Mouse (Mus musculus): ENCODE results near the gene Scgb3a1. TPM values are rescaled to one million over a fixed set of nuclear protein-coding genes. Genes with fewer than 3 reads are reported as not detected.

Scgb3a1 gene
- polyA plus RNA-seq, 1 experiment = not detected

GRCm38 (mm10) chr11:49697779-49698178 is 34.4 kb downstream of the Scgb3a1 start:
- H3ac ChIP-seq (ENCODE audit: control insufficient read depth, insufficient read length) = no peak overlapping the region
- no peaks in the 10 kb centered on the region for H3K27me3 ChIP-seq (ENCODE audit: control insufficient read depth, insufficient read depth, insufficient read length)
- H3K4me3 ChIP-seq = no peak overlapping the region
- no peak overlapping the region for H3K4me2 ChIP-seq (ENCODE audit: low read depth)
- H3K36me3 ChIP-seq (ENCODE audit: control insufficient read depth, insufficient read depth) = peaks cover 31% of the 10 kb centered on the region
- TF ChIP-seq POLR2A (IDR thresholded peaks at IDR 0.05; ENCODE audit: insufficient read length, low read depth) (no peak), USF1 (IDR thresholded peaks at IDR 0.05; ENCODE audit: low read depth) (no peak), SRF (IDR thresholded peaks at IDR 0.05; ENCODE audit: control insufficient read depth, insufficient read length, low read depth) (no peak), POLR2AphosphoS2 (IDR thresholded peaks at IDR 0.05; ENCODE audit: insufficient read length, low read depth) (no peak), MAX (IDR thresholded peaks at IDR 0.05; ENCODE audit: low read depth) (no peak), MYOD1 (IDR thresholded peaks at IDR 0.05; ENCODE audit: control insufficient read depth in 1 of 3, insufficient read length in 2 of 3, low read depth in 2 of 3) (no peak)
- peaks cover 99% of the 10 kb centered on the region for H3K79me2 ChIP-seq (ENCODE audit: control insufficient read depth, insufficient read depth)

DNA sequence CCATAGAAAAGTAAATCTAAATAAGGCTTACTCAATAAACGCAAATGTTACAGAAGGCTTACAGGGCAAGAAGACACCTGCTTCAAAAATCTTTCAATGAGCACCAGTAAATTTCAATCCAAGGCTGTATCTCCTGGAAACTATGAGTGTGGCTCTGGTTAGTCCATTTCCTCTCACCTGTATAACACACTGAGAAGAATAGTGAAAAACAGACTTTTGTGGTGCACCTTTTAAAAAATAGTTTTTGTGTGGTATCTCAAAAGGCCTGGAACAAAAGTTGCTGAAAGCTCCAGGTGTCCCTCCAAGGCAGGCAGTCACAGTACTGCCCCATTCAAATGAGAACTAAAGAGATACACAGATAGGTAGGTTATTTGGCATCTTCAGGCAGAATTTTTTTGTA is 35.7 kb downstream of the Scgb3a1 start:
- Histone ChIP-seq H3K4me2 (ENCODE audit: low read depth) (no peak overlapping the region), H3K27me3 (ENCODE audit: control insufficient read depth, insufficient read depth, insufficient read length) (no peaks in the 10 kb centered on the region), H3K36me3 (ENCODE audit: control insufficient read depth, insufficient read depth) (peaks cover 33% of the 10 kb centered on the region), H3K79me2 (ENCODE audit: control insufficient read depth, insufficient read depth) (peaks cover 99% of the 10 kb centered on the region), H3K4me3 (no peak overlapping the region), H3ac (ENCODE audit: control insufficient read depth, insufficient read length) (no peak overlapping the region)
- no peak for TF ChIP-seq CEBPB (IDR thresholded peaks at IDR 0.05; ENCODE audit: insufficient read depth, poor library complexity, severe bottlenecking)
- no peak for TF ChIP-seq POLR2AphosphoS2 (IDR thresholded peaks at IDR 0.05; ENCODE audit: insufficient read length, low read depth)
- no peak for TF ChIP-seq E2F4 (IDR thresholded peaks at IDR 0.05; ENCODE audit: insufficient read depth)
- no peak for TF ChIP-seq REST (IDR thresholded peaks at IDR 0.05; ENCODE audit: insufficient read depth, insufficient read length)
- TF ChIP-seq USF1 (IDR thresholded peaks at IDR 0.05; ENCODE audit: low read depth) = no peak
- TF ChIP-seq MAX (IDR thresholded peaks at IDR 0.05; ENCODE audit: low read depth) = no peak
- TF ChIP-seq TCF12 (IDR thresholded peaks at IDR 0.05; ENCODE audit: insufficient read depth, poor library complexity, severe bottlenecking) = no peak
- TF ChIP-seq SRF (IDR thresholded peaks at IDR 0.05; ENCODE audit: control insufficient read depth, insufficient read length, low read depth) = no peak

- TF ChIP-seq REST (IDR thresholded peaks at IDR 0.05; ENCODE audit: insufficient read depth, insufficient read length) (no peak), SRF (IDR thresholded peaks at IDR 0.05; ENCODE audit: control insufficient read depth, insufficient read length, low read depth) (no peak), TCF12 (IDR thresholded peaks at IDR 0.05; ENCODE audit: insufficient read depth, poor library complexity, severe bottlenecking) (no peak), TCF3 (IDR thresholded peaks at IDR 0.05; ENCODE audit: insufficient read length, low read depth) (no peak), MAX (IDR thresholded peaks at IDR 0.05; ENCODE audit: low read depth) (no peak), MYOG (IDR thresholded peaks at IDR 0.05; ENCODE audit: control insufficient read depth in 1 of 3, insufficient read depth in 1 of 3, insufficient read length in 2 of 3, low read depth in 2 of 3) (no peak)
- Histone ChIP-seq H3K4me2 (ENCODE audit: low read depth) (no peak overlapping the region), H3K79me2 (ENCODE audit: control insufficient read depth, insufficient read depth) (peaks cover 99% of the 10 kb centered on the region), H3K36me3 (ENCODE audit: control insufficient read depth, insufficient read depth) (peaks cover 47% of the 10 kb centered on the region), H3K27me3 (ENCODE audit: control insufficient read depth, insufficient read depth, insufficient read length) (no peaks in the 10 kb centered on the region), H3K4me3 (no peak overlapping the region), H3ac (ENCODE audit: control insufficient read depth, insufficient read length) (no peak overlapping the region)
These were observed 38.6 kb downstream of the Scgb3a1 start for GRCm38 (mm10) chr11:49702014-49702413.

GRCm38 (mm10) chr11:49704804-49705203 is 41.4 kb downstream of the Scgb3a1 start:
- Histone ChIP-seq H3K4me3 (no peak overlapping the region), H3K36me3 (ENCODE audit: control insufficient read depth, insufficient read depth) (peaks cover 33% of the 10 kb centered on the region), H3K27me3 (ENCODE audit: control insufficient read depth, insufficient read depth, insufficient read length) (no peaks in the 10 kb centered on the region), H3K4me2 (ENCODE audit: low read depth) (no peak overlapping the region), H3ac (ENCODE audit: control insufficient read depth, insufficient read length) (no peak overlapping the region), H3K79me2 (ENCODE audit: control insufficient read depth, insufficient read depth) (peaks cover 99% of the 10 kb centered on the region)
- TF ChIP-seq TCF3 (IDR thresholded peaks at IDR 0.05; ENCODE audit: insufficient read length, low read depth) = no peak
- no peak for TF ChIP-seq CEBPB (IDR thresholded peaks at IDR 0.05; ENCODE audit: insufficient read depth, poor library complexity, severe bottlenecking)
- TF ChIP-seq POLR2AphosphoS2 (IDR thresholded peaks at IDR 0.05; ENCODE audit: insufficient read length, low read depth) = no peak
- no peak for TF ChIP-seq TCF12 (IDR thresholded peaks at IDR 0.05; ENCODE audit: insufficient read depth, poor library complexity, severe bottlenecking)
- TF ChIP-seq POLR2A (IDR thresholded peaks at IDR 0.05; ENCODE audit: insufficient read length, low read depth) = no peak
- no peak for TF ChIP-seq MYOG (IDR thresholded peaks at IDR 0.05; ENCODE audit: control insufficient read depth in 1 of 3, insufficient read depth in 1 of 3, insufficient read length in 2 of 3, low read depth in 2 of 3)
- no peak for TF ChIP-seq MAX (IDR thresholded peaks at IDR 0.05; ENCODE audit: low read depth)
- TF ChIP-seq SRF (IDR thresholded peaks at IDR 0.05; ENCODE audit: control insufficient read depth, insufficient read length, low read depth) = no peak
- TF ChIP-seq E2F4 (IDR thresholded peaks at IDR 0.05; ENCODE audit: insufficient read depth) = no peak
- no peak for TF ChIP-seq REST (IDR thresholded peaks at IDR 0.05; ENCODE audit: insufficient read depth, insufficient read length)
- no peak for TF ChIP-seq USF1 (IDR thresholded peaks at IDR 0.05; ENCODE audit: low read depth)
- no peak for TF ChIP-seq MYOD1 (IDR thresholded peaks at IDR 0.05; ENCODE audit: control insufficient read depth in 1 of 3, insufficient read length in 2 of 3, low read depth in 2 of 3)

- Histone ChIP-seq H3K27me3 (ENCODE audit: control insufficient read depth, insufficient read depth, insufficient read length) (no peaks in the 10 kb centered on the region), H3ac (ENCODE audit: control insufficient read depth, insufficient read length) (no peak overlapping the region), H3K4me2 (ENCODE audit: low read depth) (no peak overlapping the region), H3K4me3 (no peak overlapping the region), H3K36me3 (ENCODE audit: control insufficient read depth, insufficient read depth) (peaks cover 16% of the 10 kb centered on the region), H3K79me2 (ENCODE audit: control insufficient read depth, insufficient read depth) (peaks cover 93% of the 10 kb centered on the region)
- TF ChIP-seq SRF (IDR thresholded peaks at IDR 0.05; ENCODE audit: control insufficient read depth, insufficient read length, low read depth) (no peak), MAX (IDR thresholded peaks at IDR 0.05; ENCODE audit: low read depth) (no peak), E2F4 (IDR thresholded peaks at IDR 0.05; ENCODE audit: insufficient read depth) (no peak), CEBPB (IDR thresholded peaks at IDR 0.05; ENCODE audit: insufficient read depth, poor library complexity, severe bottlenecking) (no peak), TCF3 (IDR thresholded peaks at IDR 0.05; ENCODE audit: insufficient read length, low read depth) (no peak), USF1 (IDR thresholded peaks at IDR 0.05; ENCODE audit: low read depth) (no peak), REST (IDR thresholded peaks at IDR 0.05; ENCODE audit: insufficient read depth, insufficient read length) (no peak), POLR2A (IDR thresholded peaks at IDR 0.05; ENCODE audit: insufficient read length, low read depth) (no peak), POLR2AphosphoS2 (IDR thresholded peaks at IDR 0.05; ENCODE audit: insufficient read length, low read depth) (no peak), MYOG (IDR thresholded peaks at IDR 0.05; ENCODE audit: control insufficient read depth in 1 of 3, insufficient read depth in 1 of 3, insufficient read length in 2 of 3, low read depth in 2 of 3) (no peak)
These were observed 44.4 kb downstream of the Scgb3a1 start for GRCm38 (mm10) chr11:49707834-49708233.
